Mouse (Mus musculus) CD4-positive, CD25-positive, alpha-beta regulatory T cell, adult 2 months (primary cell): ENCODE measurements around the gene Slc45a2.

Source experiments
- DNase-seq: peaks from one replicate; pipeline ENCODE4 v3.0.0-alpha.2; 2012; ENCODE audit warnings: low read depth, low spot score

Gene Slc45a2

GRCm38 (mm10) chr15:11004646-11005045 is 4.1 kb downstream of the Slc45a2 start:
- no peak for DNase-seq

GRCm38 (mm10) chr15:11008756-11009155 is 8.2 kb downstream of the Slc45a2 start:
- peak; percentile 10 for DNase-seq

DNA sequence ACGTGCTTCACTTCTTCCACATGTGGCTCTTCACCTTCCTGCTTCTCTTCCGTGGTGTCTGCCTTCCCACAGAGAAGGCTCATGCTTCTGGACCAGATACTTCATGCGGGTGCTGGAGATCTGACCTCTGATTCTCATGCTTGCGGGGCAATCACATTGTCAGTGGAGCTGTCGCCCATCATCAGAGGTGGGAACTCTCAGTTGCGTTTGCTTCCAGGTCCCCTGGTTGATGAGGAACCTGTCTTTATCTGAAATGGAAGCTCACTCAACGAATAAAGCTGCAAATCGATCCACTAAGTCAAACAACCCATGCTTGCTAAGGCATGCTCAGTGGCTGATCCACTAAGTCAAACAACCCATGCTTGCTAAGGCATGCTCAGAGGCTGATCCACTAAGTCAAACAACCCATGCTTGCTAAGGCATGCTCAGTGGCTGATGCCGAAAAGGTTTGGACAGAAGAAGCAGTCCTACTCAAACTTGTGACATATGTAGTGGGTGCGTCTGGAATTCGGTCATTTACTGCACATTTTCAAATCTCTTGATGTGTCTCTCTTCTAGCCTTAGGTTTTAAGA is 10.5 kb downstream of the Slc45a2 start:
- DNase-seq, result no peak

GRCm38 (mm10) chr15:11014931-11015330 is 14.4 kb downstream of the Slc45a2 start:
- no peak for DNase-seq

DNA sequence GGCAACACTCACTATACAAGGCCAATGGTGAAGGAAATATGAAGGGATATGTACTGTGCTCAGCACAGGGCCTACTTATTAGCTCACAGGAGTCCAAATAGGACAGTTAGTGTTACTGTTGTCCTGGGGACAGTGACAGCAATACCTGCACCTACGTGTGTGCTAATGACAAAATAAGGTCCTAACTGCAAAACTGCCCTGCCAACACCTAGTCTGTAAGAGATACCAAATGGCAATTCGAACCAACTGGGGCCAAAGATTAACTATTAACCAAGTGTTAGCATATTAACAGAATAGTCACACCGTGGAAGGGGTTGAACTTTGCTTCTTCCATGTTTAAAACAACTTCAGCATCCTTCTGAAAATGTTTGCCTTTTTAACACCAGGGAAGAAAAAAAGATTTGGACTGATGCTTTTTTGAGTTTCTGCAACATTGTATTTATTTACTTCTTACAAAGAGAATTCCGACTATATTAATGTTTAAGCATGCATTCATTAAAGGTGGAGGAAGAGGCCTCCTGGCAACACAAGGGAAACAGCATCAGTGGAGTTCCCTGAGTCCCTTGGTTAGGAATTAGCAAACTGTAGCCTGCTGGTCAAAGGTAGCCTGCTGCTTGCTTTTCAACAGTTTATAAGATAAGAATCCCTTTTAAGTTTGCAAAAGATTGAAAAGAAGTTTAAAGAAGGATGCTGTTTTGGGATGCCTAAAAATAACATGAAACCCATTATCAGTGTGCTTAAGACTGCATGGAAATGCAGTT is 26.5 kb downstream of the Slc45a2 start:
- no peak for DNase-seq

- DNase-seq, result no peak
These were observed 29.7 kb downstream of the Slc45a2 start for GRCm38 (mm10) chr15:11030188-11030587.

DNA sequence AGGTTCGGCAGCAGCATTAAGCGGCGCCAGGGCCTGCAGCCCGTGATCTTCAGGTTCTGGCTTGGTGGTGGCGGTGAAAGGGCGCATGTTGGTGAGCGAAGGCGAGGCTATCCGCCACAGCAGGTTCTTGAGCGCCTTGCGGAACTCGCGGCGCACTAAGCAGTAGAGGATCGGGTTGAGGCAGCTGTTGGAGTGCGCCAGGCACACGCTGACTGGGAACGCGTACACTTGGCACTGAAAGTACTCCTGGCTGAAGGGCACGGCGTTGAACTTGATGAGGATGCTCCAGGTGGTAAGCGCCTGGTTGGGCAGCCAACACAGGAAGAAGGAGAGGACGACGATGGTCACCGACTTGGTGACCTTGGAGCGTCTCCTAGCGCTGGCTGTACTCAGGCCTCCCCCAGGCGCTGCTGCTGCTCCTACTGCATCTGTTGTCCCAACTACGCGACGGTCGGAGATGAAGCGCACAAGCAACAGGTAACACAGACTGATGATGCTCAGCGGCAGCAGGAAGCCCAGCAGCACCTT is 35.5 kb downstream of the Slc45a2 start:
- DNase-seq, result no peak

DNA sequence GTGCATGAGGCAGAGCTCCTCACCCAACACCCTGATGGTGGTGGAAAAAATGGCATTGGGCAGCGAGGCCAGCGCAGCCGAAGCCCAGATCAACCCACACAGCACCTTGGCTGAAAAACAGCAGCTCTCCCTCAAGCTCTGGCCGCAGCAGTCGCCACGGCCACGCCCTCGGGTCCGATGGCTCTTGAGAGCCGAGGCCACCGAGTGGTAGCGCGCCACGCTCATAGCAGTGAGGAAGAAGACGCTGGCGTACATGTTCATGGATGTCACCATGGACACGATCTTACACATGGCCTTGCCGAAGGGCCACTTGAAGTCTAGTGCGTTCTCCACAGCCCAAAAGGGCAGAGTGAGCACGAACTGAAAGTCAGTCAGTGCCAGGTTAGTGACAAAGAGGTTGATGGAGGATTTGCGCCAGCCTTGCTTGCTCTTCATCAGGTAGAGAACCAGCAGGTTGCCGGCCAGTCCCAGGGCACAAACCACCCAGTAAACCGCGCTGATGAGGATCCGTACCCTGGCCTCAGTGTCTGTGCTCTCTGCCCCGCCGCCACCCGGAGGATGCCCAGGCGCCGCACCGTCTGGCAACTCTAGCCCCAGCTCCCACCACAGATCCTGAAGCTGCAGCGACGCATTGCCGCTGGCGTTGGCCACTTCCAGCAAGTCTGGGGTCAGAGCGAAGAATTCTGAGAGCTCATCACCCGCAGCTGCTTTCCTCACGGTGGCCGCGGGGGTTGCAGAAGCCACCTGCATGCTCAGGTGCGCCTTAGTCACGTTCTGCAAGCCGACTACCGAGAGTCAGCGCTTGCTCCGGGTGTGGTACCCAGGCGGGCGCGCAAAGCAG is 36.2 kb downstream of the Slc45a2 start:
- DNase-seq, result no peak

GRCm38 (mm10) chr15:11037376-11037695 is 36.8 kb downstream of the Slc45a2 start:
- DNase-seq, result no peak

DNA sequence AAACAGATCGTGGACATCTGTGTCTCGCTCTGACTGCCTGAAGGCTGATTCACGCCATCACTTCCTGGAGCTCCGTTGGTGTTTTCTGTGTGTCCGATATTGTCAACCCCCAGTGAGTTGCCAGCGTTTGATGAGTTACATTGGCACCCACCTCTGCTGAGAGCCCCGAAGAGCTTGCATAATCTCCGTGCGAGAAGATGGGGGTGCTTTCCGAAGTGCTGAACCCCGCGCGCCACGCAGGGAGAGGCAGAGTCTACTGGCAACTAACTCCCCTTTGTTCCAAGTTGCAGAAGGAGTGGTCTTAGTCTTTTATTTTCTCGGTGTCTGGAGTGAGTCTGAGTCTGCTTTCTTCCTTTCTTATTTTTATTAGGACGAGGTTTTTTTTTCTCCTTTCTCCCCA is 37.2 kb downstream of the Slc45a2 start, which contains the start of gene Rxfp3:
TSS of gene Rxfp3 (minus strand) at position 281 of the 400 bp plus-strand sequence.
- DNase-seq, result no peak

DNA sequence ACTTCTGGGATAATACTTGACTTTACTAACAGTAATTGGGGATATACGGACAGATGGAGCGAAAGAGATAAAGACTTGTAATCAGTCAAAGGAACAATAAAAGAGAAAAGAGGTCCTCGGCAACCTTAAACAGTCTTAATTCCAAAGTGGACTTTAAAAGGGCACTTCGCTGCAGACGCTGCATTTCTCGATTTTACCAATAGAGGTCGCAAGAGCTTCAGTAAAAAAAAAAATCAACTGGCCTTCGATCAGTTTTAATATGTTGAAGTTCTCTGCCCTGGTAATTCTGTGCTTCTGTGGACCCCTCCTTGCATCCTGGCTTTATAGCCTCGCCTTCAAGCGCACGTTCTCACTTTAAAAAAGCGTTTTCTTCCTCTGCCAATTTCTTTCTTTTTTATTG is 38.0 kb downstream of the Slc45a2 start:
- DNase-seq, result peak; percentile 43

DNA sequence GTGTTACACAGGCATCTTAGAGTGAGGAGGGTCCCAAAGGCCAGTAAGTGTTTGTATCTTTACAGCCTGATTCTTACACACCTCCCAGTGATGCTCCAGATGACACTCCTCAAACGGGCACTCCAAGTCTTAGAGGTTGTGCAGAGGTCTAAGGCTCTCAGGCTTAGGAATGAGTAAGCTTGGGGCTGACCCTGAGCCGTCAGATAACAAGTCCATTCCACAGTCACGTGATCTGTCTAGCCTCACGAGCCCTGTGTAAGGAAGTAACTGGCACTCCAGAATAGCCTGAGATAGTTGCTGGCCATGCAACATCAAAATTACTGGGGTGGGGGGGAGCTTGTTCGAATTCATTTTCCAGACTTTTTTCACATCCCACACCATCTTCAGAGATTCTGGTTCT is 39.5 kb downstream of the Slc45a2 start:
- no peak for DNase-seq

GRCm38 (mm10) chr15:11041229-11041628 is 40.7 kb downstream of the Slc45a2 start:
- DNase-seq, result no peak

GRCm38 (mm10) chr15:11042828-11043227 is 42.3 kb downstream of the Slc45a2 start:
- DNase-seq, result no peak

DNA sequence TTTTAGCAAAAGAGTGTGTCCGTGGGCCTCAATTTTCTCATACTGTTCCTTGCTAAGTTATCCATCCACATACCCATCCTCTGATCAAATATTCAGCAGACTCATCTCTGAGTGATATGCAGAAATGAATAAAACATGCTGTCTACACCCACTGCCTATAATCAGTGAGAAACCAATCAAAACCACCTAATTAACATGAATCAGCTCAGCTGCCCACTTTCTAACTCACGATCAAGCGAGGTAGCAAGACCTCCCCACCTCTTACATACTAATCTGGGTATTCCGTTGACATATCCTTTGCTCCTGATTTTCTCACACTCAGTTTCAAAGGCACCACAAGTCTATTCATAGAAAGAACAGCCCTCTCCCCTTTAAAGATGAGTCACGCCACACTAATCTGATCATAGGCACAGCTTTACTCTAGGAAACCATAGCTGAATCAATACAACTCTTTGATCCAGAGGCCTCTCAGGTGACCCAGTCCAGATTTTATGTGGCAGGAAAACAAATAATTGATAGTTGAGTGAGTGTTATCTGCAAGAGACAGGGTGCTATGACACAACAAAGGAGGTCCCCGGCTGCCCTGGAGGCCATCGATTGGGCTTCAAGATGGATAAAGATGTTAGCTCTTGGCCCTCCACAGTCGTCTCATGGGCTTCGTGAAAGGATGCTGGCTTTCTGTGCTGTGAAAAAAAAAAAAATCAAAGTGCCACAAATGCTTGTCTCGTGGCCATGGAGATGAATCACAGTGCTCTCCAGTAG is 53.3 kb downstream of the Slc45a2 start:
- no peak for DNase-seq

GRCm38 (mm10) chr15:11054440-11055080 is 54.0 kb downstream of the Slc45a2 start:
- DNase-seq, result no peak

DNA sequence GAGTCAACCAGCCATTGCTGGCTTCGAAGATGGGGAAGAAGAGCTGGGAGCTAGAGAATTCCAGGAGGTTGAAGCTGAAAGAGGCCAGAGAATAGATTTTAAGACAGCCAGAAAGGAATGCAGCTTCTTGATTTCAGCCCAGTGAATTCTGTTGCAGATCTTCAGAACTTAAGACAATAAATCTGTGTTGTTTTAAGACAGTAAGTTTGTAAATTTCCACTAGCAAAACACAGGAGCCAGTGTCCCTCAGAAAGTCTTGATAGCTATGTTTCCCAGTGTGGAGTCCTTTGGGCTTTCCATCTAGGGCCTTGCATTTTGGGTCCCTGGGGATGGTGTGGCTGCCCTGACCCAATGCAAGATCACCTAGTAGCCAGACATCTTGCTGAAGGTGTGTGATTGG is 62.4 kb downstream of the Slc45a2 start:
- DNase-seq, result no peak

DNA sequence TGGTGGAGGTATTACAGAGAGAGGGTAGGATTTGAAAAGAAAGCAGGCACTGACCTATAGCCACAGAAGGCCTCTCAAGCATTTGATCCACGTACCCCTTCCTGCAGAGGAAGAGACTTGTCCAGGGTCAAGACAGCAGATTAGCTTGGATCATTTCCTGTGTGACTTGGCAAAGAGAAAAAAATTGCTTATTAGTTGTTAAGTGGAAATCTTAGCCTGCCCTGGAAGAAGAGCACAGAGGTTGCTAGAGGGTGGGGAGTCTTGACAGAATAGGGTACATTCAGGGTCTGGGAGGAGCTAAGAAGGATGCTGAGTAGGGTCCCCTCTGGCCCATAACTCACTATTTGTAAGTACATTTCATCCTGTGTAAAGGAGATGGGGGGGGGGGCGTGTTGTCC is 63.6 kb downstream of the Slc45a2 start:
- no peak for DNase-seq

DNA sequence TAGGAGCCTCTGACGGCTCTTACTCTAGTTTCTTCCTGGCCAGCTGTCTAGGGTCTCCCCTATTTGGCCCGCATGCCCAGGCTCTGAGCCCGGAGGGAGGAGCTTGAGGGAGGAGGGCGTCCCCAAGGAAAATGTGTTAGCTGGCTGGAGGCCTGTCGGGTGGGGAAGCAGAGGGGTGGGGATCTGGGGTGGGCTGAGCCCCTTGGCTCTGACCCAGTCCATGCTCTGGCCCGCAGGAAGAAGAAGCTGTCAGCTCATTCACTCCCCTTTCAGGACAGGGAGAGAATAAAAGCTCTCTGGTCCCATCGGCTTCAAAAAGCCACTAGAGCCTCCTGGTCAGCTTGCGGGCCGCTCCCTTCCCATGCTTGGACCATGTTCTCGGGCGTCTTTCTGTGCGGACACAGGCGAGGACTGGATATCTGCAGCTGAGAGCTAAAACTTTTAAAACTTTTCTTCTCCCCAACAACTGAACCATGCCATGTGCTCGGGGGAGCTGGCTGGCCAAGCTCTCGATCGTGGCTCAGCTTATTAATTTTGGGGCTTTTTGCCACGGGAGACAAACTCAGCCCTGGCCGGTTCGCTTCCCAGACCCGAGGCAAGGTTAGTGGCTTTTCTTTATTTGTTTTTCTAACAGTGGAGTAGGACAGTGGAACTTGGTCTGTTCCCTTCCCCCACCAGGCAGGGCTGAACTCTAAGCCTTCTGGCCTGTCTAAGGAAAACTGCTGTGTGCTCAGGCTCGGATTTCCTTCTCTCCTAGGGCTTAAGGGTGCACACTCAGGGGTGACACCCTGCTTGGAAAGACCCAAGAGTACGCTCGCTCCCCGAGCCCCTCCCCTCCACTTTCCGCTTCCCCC is 64.3 kb downstream of the Slc45a2 start, which contains the start of gene Adamts12:
TSS of gene Adamts12 (plus strand) at position 233 of the 854 bp plus-strand sequence.
- no peak for DNase-seq

DNA sequence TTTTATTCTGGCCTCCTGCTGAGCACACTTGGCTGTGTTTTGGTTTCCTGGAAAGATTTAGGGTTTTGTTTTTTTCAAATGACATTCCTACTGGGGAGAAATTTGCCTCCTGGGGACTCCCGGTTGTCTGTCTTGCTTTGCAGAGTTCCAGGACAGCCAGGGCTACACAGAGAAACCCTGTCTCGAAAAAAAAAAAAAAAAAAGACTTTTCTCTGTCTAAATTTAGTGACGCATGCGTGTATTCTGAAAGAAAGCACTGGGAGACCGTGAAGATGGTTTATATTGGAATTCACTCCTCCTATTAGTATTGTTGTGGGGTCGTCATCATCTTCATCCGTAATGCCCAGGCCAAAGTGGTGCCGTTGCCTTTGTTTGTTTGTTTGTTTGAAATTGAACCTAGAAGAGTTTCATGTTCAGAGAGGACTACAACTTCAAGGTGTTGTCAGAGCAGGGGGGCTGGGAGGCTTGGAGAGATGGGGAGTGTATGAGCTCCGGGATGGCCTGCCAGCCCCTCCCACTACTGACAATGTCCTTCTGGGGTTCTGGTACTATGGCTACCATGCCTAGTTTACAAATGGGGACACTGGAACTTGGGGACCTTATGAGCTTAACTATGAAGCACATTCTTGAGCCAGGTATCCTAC is 65.1 kb downstream of the Slc45a2 start:
- DNase-seq, result no peak
